Mouse (Mus musculus): ENCODE results near the gene Mc1r.

DNA sequence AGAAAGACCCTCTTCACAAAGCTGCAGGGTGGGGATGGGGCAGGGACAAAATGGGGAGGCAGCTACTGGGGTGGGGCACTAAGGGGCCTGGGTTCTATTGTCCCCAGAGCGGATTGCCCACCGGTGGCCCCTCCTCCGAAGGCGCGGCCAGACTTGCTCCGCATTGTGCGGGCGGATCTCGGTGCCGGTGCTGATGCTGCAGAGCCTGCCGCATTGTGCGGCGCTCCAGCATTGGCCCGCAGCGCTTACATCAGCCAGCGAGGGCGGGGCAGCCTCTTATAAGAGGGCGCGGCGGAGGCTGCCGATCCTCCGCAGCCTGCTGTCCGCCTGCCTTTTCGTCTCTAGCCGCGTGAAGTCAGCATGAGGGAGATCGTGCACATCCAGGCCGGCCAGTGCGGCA is 4.3 kb downstream of the Mc1r start, which contains the start of gene Tubb3:
- TF ChIP-seq CTCF (IDR thresholded peaks at IDR 0.05; ENCODE audit: borderline replicate concordance, insufficient read depth, low read length) (no peak), POLR2A (IDR thresholded peaks at IDR 0.05; ENCODE audit: low read depth, low read length) (peak; percentile 95)

Data from embryonic fibroblast, embryonic 13.5 days (primary cell).